Mouse (Mus musculus) ES-CJ7 (cell line): ENCODE measurements at regions not wholly inside any gene's neighbourhood (a gene's known extent, or its start where the extent isn't known, plus 50 kb on each side); places are given as distances from the start of the nearest gene placed in this dataset.
"Not testable (repeated sequence)": the region's sequence is repeated elsewhere in the genome, so short reads cannot be mapped to it uniquely, and the experiment has no call there.

Experiments
- DNase-seq: peaks from one replicate; pipeline ENCODE4 v3.0.0; 2011; ENCODE audit warnings: low read depth, low spot score

GRCm38 (mm10) chrX:157107747-157108146, 307.4 kb downstream of the Phex start:
- DNase-seq: no peak

GRCm38 (mm10) chrX:157080025-157080424, 335.1 kb downstream of the Phex start:
- DNase-seq: no peak

- DNase-seq: no peak
Observed at GRCm38 (mm10) chrX:157079606-157080005, 335.5 kb downstream of the Phex start.

- DNase-seq: not testable (repeated sequence)
Observed at GRCm38 (mm10) chrX:157078061-157078460, 337.1 kb downstream of the Phex start.

- no peak for DNase-seq
Observed at GRCm38 (mm10) chrX:157076193-157076592, 338.9 kb downstream of the Phex start.

- DNase-seq: no peak
Observed at GRCm38 (mm10) chrX:157051629-157052315, 363.3 kb downstream of the Phex start.

GRCm38 (mm10) chrX:157028913-157029312, 386.2 kb downstream of the Phex start:
- no peak for DNase-seq

DNA sequence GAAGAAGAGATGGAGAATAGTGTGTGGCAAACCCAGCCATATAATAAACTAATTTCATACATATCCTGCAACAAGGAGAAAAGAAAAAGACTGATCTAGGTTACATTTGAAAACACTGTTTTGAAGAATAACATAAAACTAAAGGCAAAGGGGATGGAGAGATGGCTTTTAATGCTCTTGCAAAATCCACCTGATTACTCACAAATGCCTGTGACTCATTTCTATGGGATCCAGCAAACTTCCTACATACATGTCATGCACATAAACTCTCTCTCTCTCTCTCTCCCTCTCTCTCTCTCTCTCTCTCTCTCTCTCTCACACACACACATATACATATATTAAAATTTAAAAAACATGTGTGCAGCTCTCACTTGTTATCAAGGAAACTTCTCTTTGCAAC, 390.8 kb downstream of the Phex start:
- no peak for DNase-seq

GRCm38 (mm10) chrX:157021851-157022250, 393.3 kb downstream of the Phex start:
- no peak for DNase-seq

GRCm38 (mm10) chrX:157020337-157020736, 394.8 kb downstream of the Phex start:
- DNase-seq: no peak

DNA sequence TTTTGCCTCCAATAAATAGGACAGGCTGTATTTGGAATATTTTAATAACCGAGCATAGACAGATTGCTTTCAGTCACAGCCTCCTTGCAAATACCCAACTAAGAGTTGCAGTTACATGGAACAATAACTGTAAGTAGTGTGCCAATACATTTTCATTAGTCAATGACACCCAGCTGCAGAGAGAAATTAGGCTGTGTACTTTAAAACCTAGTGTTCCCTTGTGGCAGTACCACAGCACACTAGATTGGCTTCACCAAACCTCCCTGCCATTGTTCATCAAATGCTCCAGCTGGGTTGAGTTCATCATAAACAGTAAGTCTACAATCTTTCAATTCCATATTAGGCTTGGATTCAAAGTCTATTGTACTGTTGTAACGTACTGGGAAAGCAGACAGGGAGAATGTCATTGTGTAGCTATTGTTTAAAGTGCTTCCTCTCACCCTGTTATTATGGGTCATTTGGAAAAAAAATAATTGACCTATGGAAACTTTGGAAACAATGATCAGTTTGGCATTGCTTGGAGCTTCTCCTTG, 425.1 kb downstream of the Phex start:
- no peak for DNase-seq

GRCm38 (mm10) chrX:156947093-156947492, 468.0 kb downstream of the Phex start:
- no peak for DNase-seq

DNA sequence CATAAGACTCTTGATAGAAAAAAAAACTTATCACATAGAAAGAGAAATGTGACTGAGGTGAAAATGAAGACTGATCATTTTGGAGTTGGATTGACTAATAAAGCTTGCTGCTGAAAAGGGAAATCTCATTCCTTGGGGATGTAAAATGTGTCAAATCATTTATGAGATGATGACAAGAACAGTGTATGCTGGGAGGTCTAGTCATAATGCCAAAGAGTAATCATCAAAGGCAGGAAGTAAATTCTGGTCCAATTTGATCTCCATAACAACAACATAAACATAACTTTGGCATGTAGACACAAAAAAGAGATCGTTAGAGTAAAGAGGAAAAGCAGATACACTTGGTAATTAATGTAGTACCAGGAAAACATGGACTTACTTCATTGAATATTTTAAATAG, 470.9 kb downstream of the Phex start:
- DNase-seq: no peak

DNA sequence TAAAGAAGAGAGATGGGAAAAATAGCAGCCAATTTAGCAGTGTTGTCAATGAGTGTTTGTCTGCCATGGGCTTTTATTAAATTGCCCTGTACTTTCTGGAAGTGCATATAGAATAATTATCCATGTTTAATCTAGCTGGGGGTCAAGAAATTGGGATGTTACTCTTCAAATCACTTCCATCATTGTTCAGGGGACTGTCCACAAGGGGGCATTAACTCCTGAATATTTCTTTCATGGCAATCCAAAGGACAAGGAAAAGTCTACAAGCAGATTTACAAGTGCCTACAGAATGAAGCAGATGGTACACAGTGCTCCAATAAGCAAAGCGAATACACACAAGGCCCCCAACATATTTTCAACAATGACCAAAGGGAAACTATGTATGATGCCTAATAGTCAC, 501.7 kb downstream of the Phex start:
- DNase-seq: peak; percentile 9
